Mouse (Mus musculus) frontal cortex, postnatal 36 days (tissue): ENCODE results near the gene Clnk.
"Not testable (repeated sequence)": the region's sequence is repeated elsewhere in the genome, so short reads cannot be mapped to it uniquely, and the experiment has no call there.

ENCODE experiments used
- DNase-seq, 2 experiments: peaks; one replicate each; pipeline ENCODE4 v3.0.0; 2022; ENCODE audit warnings: low spot score in 2 of 2

Clnk gene

GRCm38 (mm10) chr5:38876622-38877021, at the start of gene Clnk:
TSS of gene Clnk (minus strand) at chr5:38876812.
- DNase-seq: no peak

GRCm38 (mm10) chr5:38905271-38905670, 28.7 kb upstream of the Clnk start:
- DNase-seq: no peak

- DNase-seq: no peak
Measured at GRCm38 (mm10) chr5:38904528-38905044, 28.0 kb upstream of the Clnk start.

DNA sequence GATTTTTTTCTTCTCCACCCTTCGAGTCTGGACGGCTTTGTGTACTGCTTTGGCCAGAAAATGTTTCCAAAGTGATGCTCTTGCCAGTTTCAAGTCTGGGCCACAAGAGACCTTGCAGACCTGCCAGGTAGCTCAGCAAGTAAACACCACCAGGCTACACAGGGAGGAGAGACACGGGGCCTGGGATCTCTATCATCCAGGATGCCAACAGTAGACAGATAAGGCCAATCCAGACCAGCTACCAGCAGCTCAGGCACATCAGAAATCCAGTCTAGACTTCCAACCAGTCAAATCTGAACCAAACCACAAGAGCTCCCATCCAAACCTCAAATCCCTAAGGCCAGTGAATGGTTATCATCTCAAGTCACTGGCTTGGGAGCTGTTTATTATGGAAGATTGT, 26.3 kb upstream of the Clnk start:
- DNase-seq: no peak

DNA sequence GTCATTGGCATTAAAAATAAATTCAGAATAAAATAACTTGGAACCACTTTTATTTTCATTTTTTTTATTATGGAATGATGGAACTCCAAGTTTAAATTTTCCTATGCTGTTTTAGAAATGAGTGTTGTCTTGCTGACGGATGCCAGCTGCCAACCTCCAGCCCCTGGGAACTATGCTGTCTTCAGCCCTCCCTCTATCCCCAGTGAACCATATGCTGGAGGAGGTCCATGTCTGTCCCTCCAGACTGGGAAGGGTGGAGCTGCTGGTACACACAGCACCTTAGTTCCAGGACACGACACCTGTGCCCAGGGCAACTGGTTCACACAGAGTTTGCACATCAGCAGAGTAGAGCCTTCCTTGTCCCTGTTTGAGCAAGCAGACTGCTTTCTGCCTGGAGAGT, 22.4 kb upstream of the Clnk start:
- no peak for DNase-seq

DNA sequence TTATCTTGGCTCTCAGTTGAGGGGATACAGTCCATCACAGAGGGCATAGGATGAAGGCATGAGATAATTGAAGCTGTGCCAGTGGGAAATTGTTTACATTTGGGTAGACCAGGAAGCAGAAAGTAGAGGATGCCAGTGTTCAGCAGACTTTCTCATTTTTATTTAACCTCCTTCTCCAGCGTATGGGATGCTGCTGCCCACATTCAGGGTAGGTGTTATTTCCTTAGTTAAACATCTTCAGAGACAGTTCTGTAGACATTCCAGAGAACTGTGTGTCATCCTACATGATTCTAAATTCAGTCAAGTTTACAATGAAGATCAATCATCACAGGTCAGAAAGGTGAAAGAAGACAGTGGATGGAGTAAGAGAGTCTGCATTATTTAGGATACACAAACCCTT, 12.0 kb upstream of the Clnk start:
- no peak for DNase-seq

DNA sequence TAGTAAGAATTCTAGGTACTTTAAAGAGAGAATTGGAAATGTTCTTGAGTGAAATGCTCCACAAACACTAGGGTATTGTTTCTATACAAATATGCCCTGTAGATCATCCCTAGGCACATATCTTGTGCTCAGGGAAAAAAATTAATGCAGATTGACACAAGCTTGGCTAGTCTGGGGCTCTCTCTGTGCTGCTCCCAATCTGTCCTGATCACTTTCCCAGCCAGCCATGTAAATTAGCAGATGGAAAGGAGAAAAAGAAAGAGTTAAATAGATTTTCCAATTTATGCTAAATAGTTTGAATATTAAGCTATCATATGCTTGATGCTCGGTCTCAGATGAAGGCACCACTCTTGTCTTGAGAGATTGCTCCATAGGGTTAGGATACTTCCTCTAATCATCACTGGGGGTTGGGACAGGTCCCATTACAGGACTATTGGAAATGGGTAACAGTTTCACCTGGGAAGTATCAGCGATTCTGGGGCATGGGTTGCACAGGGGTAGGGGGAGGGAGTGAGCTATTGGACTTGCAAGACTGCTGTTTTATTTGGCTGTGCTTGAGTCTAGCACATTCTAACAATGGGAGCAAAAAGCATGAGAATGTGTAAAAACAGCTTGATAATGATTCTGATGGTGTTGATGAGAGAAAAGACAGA, 10.1 kb upstream of the Clnk start:
- no peak for DNase-seq

DNA sequence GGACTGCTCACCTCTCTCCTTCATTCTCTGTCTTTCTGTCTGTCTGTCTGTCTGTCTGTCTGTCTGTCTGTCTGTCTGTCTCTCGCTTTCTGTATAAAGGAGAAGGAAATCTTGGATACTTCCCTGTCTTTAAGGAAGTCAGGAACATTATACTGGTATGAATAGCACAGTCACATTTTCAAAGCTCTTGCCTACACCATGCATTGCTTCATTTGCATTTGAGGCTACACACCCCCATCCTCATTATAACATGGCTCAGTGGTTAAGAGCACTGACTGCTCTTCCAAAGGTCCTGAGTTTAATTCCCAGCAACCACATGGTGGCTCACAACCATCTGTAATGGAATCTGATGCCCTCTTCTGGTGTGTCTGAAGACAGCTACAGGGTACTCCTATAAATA, 6.0 kb upstream of the Clnk start:
- DNase-seq: not testable (repeated sequence)

DNA sequence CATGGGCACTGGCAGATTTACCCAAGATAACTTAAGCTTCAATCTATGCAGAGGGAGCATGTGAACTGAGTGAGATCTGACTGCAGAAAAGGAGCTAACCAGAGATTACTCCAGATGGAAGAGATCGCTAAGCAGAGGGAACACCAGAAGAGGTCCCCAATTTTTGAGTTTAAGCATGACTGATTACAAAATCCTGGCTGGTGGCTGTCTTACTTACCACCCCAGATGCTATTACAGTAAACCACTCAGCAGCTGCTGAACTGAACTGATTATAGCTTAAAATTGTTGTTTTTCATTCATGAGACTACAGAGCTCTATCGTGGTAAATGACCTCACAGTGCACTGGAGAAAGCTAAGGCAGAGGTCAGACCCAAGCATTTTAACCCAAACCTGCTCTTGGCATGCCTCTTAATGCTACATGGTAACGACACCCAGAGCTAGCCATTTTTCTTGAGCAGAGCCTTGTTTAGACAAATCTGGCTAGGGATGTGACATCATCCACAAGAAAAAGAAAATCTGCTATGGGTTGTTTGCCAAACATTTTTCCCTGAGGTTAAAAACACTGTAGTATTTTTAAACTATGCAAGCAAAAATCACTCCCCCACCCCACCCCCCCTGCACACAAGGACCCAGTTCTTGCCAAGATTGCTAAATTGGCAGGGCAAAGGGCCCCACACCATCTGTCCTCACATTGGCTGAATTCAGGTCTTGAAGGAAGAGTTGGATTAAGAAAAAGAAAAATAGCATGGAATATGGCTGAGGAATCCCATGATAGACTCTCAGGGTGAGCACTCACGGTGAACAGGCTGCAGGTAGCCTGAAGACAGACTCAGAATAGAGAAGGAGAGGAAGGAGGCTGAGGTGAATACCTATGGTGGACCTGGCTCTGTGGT, 5.4 kb upstream of the Clnk start:
- peak in 1 of 2 experiments; percentile 46 for DNase-seq

DNA sequence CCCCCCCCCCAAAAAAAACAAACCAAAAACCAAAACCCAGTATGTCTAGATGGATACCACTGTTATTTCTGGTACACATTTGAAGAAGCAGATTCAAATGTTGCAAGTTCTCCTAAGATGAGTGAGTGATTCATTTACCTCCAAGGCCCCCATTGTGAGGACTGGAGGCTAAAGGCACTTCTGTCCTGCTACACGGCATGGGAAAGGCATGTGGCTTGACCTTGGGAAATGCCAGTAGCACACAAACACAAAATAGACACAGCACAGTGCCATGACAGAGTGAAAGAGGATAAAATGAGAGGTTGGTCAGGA, 4.8 kb upstream of the Clnk start:
- DNase-seq: no peak

GRCm38 (mm10) chr5:38879989-38880706, 3.5 kb upstream of the Clnk start:
- DNase-seq: no peak

DNA sequence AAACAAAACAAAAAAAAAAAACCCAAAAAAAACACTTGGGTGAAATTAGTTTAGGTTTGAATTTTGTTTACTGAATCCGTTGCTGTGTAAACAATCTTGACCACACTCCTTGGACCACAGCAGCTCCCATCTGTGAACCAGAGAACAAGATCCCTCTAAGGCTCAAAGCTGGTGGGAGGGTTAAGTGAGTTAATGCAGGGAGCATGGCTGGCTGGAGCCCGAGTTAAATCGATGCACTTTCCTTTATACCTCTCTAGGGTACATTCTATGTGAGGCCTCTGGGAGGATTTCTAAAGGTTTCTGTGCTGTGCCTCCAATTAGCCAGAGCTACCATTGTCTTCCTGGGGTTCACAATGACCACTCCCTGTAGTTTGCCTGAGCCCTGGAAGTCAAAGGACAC, 1.2 kb downstream of the Clnk start:
- no peak for DNase-seq

DNA sequence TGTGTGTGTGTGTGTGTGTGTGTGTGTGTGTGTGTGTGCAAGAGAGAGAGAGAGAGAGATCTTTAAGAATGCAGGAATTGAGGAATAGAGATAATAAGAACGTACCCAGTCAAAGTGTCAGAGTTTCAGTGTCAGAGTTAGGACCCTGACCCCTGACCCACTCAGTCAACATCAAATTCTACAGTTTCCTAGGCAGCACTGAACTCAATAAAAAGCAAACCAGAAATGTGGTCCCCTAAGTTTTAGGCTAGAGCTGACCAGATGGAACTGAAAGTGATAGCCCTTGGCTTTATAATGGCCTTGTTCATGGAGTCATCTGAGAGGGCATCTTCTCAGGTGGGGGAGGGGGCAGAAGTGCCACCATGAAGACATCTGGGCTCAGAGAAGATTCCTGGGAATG, 1.7 kb downstream of the Clnk start:
- DNase-seq: no peak

DNA sequence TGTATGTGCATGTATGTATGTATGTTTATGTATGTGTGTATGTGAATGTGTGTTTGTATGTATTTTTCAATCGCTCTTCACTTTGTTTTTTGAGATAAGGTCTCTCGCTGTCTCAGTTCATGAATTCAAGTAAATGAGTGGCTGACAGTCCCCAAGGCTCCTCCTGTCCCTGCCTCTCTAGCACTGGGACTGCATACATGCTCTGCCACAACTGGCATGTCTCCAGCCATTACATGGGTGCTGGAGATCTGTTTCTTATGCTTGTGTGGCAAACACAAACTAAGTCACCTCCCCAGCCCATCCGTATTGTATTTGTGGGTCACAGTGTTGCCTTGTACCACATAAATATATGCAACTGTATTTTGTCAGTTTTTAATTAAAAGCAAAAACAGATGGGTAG, 3.7 kb downstream of the Clnk start:
- DNase-seq: no peak

- peak in 1 of 2 experiments; percentile 59 for DNase-seq
Measured at GRCm38 (mm10) chr5:38871591-38871990, 5.0 kb downstream of the Clnk start.

DNA sequence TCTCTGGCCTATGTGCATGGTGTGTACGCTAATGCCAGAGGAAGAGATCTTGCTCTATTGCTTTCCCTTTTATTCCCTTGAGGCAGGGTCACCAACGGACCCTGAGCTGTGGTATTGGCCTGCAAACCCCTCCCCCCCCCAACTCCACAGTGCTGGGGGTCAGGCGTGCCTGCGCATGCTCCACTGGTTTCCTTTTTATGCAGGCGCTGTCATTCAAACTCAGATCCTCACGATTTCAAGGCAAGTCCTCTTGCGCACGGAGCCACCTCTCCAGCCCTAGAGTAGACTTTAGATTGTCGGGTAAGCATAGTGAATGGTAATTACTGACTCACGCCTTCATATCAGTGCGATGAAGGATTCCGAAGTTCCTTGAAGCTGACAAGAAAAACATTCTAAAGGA, 6.1 kb downstream of the Clnk start:
- DNase-seq: no peak

DNA sequence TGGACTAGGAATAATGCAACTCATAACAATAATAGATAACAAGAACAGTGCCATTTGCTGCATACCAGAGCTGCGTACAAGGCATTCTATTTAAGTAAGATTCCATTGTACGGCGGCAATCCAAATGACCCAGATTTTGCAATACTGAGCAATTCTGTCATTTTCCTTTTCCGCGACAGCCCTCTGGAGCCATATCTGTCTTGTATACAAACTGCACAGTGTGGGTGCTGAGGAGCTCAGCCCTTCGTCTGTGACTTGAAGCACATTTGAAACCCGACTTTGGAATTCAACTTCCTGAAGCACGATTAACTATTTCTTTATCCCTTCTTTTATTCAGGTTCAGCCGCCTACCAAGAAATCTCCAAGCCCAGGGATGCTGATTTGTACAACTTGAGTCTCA, 6.6 kb downstream of the Clnk start:
- no peak for DNase-seq

DNA sequence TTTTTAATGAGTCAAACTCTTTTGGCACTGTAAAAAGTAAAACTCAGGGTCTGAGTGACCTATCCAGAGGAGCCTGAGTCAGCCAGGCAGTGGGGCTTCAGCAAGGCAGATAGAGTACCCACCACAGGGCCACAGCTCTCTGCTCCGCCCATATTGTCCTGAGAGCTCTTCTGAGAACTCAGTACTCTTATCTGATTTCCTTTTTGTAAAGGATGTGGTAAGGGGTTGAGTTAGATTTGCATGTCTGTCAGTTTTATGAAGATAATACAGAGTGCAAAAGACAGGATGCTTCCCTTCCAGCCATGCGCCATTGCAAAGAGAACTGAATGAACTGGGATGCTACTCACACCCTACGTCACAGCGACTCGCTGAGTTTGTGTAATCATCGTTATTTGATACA, 12.0 kb downstream of the Clnk start:
- no peak for DNase-seq

- DNase-seq: no peak
Measured at GRCm38 (mm10) chr5:38863029-38863428, 13.6 kb downstream of the Clnk start.

DNA sequence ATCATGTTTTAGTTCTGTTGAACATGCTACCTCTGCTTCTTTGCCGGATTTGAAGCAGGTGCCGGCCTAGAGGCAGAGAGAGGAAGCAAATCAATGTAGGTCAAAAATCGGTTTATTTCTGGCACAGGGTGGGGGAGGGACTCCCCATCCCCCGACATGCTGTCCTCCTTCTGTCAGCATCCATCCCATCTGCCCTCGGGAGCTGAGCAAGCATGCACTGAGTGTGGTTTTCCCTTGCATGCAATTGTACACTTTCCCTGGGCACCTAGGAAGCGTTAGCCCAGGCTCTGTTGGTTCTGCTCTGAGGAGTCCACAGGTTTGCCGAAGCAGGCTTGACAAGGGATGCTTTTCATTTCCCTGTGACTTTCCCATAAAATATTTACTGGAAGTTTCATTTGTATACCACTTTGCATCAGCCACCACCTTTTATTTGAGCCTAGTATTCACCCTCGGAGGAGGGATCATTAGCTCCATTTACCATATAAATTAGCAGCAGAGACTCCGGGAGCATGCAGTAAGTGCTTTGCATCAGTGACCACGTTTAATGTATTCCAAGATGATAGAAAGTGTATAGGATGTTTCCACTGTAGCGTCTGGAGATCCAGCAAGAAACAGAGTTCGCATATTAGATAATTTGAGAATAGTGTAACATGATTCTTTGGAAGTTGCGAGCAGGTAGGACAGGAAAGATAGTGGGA, 14.2 kb downstream of the Clnk start:
- no peak for DNase-seq

DNA sequence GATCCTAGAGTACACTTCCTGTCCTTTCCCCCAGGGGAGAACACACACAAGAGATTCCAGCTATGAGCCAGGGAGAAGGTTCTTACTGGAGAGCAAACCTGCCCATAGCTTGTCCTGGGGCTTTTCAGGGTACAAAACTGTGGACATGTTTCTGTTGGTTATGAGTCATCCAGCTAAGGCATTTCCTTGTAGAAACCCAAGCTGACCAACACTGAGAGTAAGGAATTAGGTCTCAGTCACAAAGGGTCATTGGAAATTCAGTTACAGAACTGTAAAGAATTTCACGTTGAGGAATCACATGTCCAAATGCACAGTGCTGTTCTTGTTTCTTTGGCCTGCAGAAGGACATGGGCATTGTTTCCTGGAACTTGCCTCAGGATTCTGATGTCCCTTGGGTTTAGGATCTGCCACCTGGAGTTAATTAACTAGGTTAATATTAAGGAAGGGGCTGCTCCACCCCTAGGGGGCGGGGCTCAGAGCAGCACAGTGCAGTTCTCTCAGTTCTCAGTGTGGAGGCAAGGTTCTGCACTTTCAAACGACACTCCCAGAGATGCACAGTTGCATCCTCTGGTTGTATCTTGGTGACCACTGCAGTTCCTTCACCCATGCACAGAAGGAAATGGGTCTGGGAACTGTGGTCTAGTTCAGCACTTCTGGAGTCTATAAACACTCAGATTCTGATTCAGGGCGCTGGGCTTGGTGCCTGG, 18.4 kb downstream of the Clnk start:
- no peak for DNase-seq
